Mouse (Mus musculus) left cerebral cortex, postnatal 4 days (tissue): ENCODE results near the gene Tbc1d12. TPM values are rescaled to one million over a fixed set of nuclear protein-coding genes. Genes with fewer than 3 reads are reported as not detected.

ENCODE experiments used
- DNase-seq: peaks from one replicate; pipeline ENCODE4 v3.0.0-alpha.2; 2022
- intact Hi-C: fragments of 180-260 bp; cut with DNase I; formaldehyde crosslinking; loops from one replicate; pipeline ENCODE4 v1.15.1; 2025
- total RNA-seq, 2 experiments: library from RNA; stranded (reverse); gene quantifications; 2 replicates each; pipeline ENCODE4 v1.2.3; 2021

Gene Tbc1d12
- total RNA-seq, 2 experiments from 2014 or later, result 21.3 to 23.9 TPM

- intact Hi-C loops, result no loop called here
- no peak for DNase-seq
Measured at GRCm38 (mm10) chr19:38913786-38914185, 77.4 kb downstream of the Tbc1d12 start.

GRCm38 (mm10) chr19:38914926-38915325, 78.5 kb downstream of the Tbc1d12 start:
- intact Hi-C loops, result no loop called here
- no peak for DNase-seq

GRCm38 (mm10) chr19:38915677-38916076, 79.3 kb downstream of the Tbc1d12 start:
- peak; percentile 31 for DNase-seq
- intact Hi-C loops, result no loop called here

GRCm38 (mm10) chr19:38928481-38929158, 92.2 kb downstream of the Tbc1d12 start:
- no peak for DNase-seq
- intact Hi-C loops, result no loop called here

- DNase-seq, result no peak
- intact Hi-C loops, result no loop called here
Measured at GRCm38 (mm10) chr19:38929471-38930251, 93.3 kb downstream of the Tbc1d12 start.

GRCm38 (mm10) chr19:38930252-38930787, 93.9 kb downstream of the Tbc1d12 start:
- DNase-seq, result no peak
- intact Hi-C loops, result no loop called here

GRCm38 (mm10) chr19:38930788-38931565, 94.6 kb downstream of the Tbc1d12 start, which contains the start of gene Hells:
Hells (plus strand) TSS chr19:38930915.
- intact Hi-C loops, result no loop called here
- DNase-seq, result peak; percentile 89

- intact Hi-C loops, result no loop called here
- DNase-seq, result no peak
Measured at GRCm38 (mm10) chr19:38931566-38931890, 95.1 kb downstream of the Tbc1d12 start.

- no peak for DNase-seq
- intact Hi-C loops, result no loop called here
Measured at GRCm38 (mm10) chr19:38944590-38945307, 108.4 kb downstream of the Tbc1d12 start.

Other genes starting within 250 kb of the Tbc1d12 start
- gene Noc3l, start 17.3 kb upstream of the Tbc1d12 start, total RNA-seq, result 10 to 100 TPM; 14.7 to 16.5 TPM
- 1 to 10 TPM; 9.4 to 9.8 TPM for gene Hells, start 94.3 kb downstream of the Tbc1d12 start, total RNA-seq
- under 1 TPM; 0.18 to 0.28 TPM for gene Cyp2c55, start 170.4 kb downstream of the Tbc1d12 start, total RNA-seq
- gene Cyp2c65, start 224.4 kb downstream of the Tbc1d12 start, total RNA-seq, result not detected